ENCODE assay signal across 28 mouse cellular contexts in the genomic region with DNA sequence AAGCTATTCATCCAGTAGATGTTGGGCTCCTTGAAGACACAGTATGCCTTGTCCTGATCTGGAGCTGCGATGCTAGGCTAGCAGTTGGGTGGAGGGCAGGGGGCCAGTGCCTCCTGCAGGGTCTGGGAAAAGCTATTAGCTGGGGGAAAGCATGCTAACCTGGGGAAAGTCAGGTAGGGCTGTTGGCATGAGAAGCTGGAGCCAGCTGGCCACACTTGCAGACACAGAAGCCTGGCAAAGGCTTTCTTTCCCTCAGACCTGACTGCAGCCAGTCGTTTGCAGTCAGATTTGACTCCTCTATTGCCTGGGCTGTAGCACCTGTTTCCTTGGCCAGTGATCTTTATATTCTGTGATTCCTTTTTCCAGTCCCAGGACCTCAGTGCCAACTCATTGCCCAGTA. TPM values are rescaled to one million over a fixed set of nuclear protein-coding genes. Genes with fewer than 3 reads are reported as not detected.
DNase-seq lines count a peak whose midpoint lies in the region; ATAC-seq and TF ChIP-seq lines count a peak whose summit lies in the region.
"Had no signal": no experiment of that assay in that cellular context is flagged by ENCODE, and none has a peak within 500 bp of the region (broad histone marks: within the 10 kb centered on the region; RNA-seq: fewer than 3 reads in every experiment).

No protein-coding gene starts in this region.

- H3K4me3 ChIP-seq in cerebellum, adult 2 months (replicated peaks; ENCODE audit: insufficient read depth, low read depth, low read length) = no peak overlapping the region
- no peak overlapping the region for H3K4me3 ChIP-seq in forebrain, embryonic 11.5 days (ENCODE audit: low read depth, low read length)
- H3K4me3 ChIP-seq in kidney, embryonic 15.5 days (replicated peaks) = no peak overlapping the region
- H3K4me3 ChIP-seq: embryonic facial prominence, embryonic 13.5 days; forebrain, embryonic 15.5 days; heart, embryonic 10.5 days; hindbrain, embryonic 12.5 days had no signal

- H3K9ac ChIP-seq in forebrain, embryonic 11.5 days (ENCODE audit: low read length) = no peak overlapping the region
- H3K9ac ChIP-seq in kidney, embryonic 15.5 days = no peak overlapping the region
- H3K9ac ChIP-seq: embryonic facial prominence, embryonic 13.5 days; forebrain, embryonic 15.5 days; hindbrain, embryonic 12.5 days had no signal

- intact Hi-C loops in left cerebral cortex, postnatal 4 days (cut with DNase I) = no loop called here
- intact Hi-C loops in left cerebral cortex, postnatal 25 days (cut with DNase I) = no loop called here

- H3K27me3 ChIP-seq in cerebellum, adult 2 months (ENCODE audit: control insufficient read depth, insufficient read depth, low read length) = no peaks in the 10 kb centered on the region
- H3K27me3 ChIP-seq in forebrain, embryonic 11.5 days (ENCODE audit: control insufficient read depth, insufficient read depth, low read length) = no peaks in the 10 kb centered on the region
- no peaks in the 10 kb centered on the region for H3K27me3 ChIP-seq in kidney, embryonic 15.5 days
- H3K27me3 ChIP-seq: embryonic facial prominence, embryonic 13.5 days; forebrain, embryonic 15.5 days; hindbrain, embryonic 12.5 days had no signal

- DNase-seq in left cerebral cortex, postnatal 4 days = peak; percentile 34
- DNase-seq in left cerebral cortex, postnatal 25 days (ENCODE audit: low spot score in 2 of 2) = no peak
- DNase-seq in cerebellum, adult 2 months = peak; percentile 78 to 88
- DNase-seq in cerebellum, postnatal 10 days = peak; percentile 87 to 91
- no peak for DNase-seq in forebrain, embryonic 11.5 days (ENCODE audit: low spot score)
- DNase-seq: adrenal gland, adult 2 months; adrenal gland, postnatal 36 days; gastrocnemius, postnatal 10 days; heart, adult 18-20 months; heart, postnatal 10 days; heart, postnatal 4 days; kidney, adult 11 months; kidney, adult 9 months had no signal

- TF ChIP-seq POLR2A in cerebellum, adult 2 months (IDR thresholded peaks at IDR 0.05; ENCODE audit: borderline replicate concordance, insufficient read depth, low read length) = no peak

- no peaks in the 10 kb centered on the region for H3K36me3 ChIP-seq in forebrain, embryonic 11.5 days (ENCODE audit: control insufficient read depth, insufficient read depth, low read length)
- no peaks in the 10 kb centered on the region for H3K36me3 ChIP-seq in kidney, embryonic 15.5 days
- H3K36me3 ChIP-seq: embryonic facial prominence, embryonic 13.5 days; forebrain, embryonic 15.5 days; heart, embryonic 10.5 days; hindbrain, embryonic 12.5 days had no signal

- H3K9me3 ChIP-seq in forebrain, embryonic 11.5 days (ENCODE audit: control insufficient read depth, low read length) = no peaks in the 10 kb centered on the region
- H3K9me3 ChIP-seq in kidney, embryonic 15.5 days (replicated peaks) = no peaks in the 10 kb centered on the region
- H3K9me3 ChIP-seq: embryonic facial prominence, embryonic 13.5 days; forebrain, embryonic 15.5 days; hindbrain, embryonic 12.5 days had no signal

- no peak for ATAC-seq in forebrain, embryonic 11.5 days (replicated peaks; ENCODE audit: low FRiP score)
- no peak for ATAC-seq in monocyte, adult 5-6 weeks (replicated peaks; ENCODE audit: insufficient number of reproducible peaks, low FRiP score, low TSS enrichment, poor library complexity, severe bottlenecking)
- no peak for ATAC-seq in kidney, embryonic 15.5 days (replicated peaks; ENCODE audit: low FRiP score)
- ATAC-seq: activated CD4-positive, CD25-positive, alpha-beta regulatory T cell, adult 4 months; forebrain, embryonic 15.5 days; hindbrain, postnatal 0 days; Patski had no signal

- no peak for TF ChIP-seq CTCF in cerebellum, adult 2 months (IDR thresholded peaks at IDR 0.05; ENCODE audit: borderline replicate concordance, insufficient read depth, low read depth, low read length)

- no peak overlapping the region for H3K27ac ChIP-seq in cerebellum, adult 2 months (ENCODE audit: insufficient read depth, low read length)
- no peak overlapping the region for H3K27ac ChIP-seq in forebrain, embryonic 11.5 days (ENCODE audit: low read depth, low read length)
- no peak overlapping the region for H3K27ac ChIP-seq in kidney, embryonic 15.5 days
- H3K27ac ChIP-seq: embryonic facial prominence, embryonic 13.5 days; forebrain, embryonic 15.5 days; heart, embryonic 10.5 days; hindbrain, embryonic 12.5 days; hindbrain, postnatal 0 days had no signal

- H3K4me1 ChIP-seq in cerebellum, adult 2 months (ENCODE audit: control insufficient read depth, insufficient read depth, low read length) = peaks cover 26% of the 10 kb centered on the region
- H3K4me1 ChIP-seq in forebrain, embryonic 11.5 days (replicated peaks; ENCODE audit: control insufficient read depth, insufficient read depth, low read length) = no peaks in the 10 kb centered on the region
- no peaks in the 10 kb centered on the region for H3K4me1 ChIP-seq in kidney, embryonic 15.5 days
- H3K4me1 ChIP-seq: forebrain, embryonic 15.5 days; heart, embryonic 10.5 days; hindbrain, embryonic 12.5 days had no signal

- H3K4me2 ChIP-seq in forebrain, embryonic 11.5 days (ENCODE audit: low read depth, low read length, severe bottlenecking) = no peak overlapping the region
- no peak overlapping the region for H3K4me2 ChIP-seq in kidney, embryonic 15.5 days
- H3K4me2 ChIP-seq: embryonic facial prominence, embryonic 13.5 days; forebrain, embryonic 15.5 days; hindbrain, embryonic 12.5 days had no signal

- WGBS in cerebellum, adult 2 months = 2% methylated on average over 2 of the region's 2 CpGs
- 64% methylated on average over 2 of the region's 2 CpGs for WGBS in forebrain, embryonic 11.5 days
- 79% methylated on average over 2 of the region's 2 CpGs for WGBS in kidney, embryonic 15.5 days

RNA-seq across cellular contexts. Expression of a gene that starts 11.3 kb away (rescaled TPM):
- not detected for total RNA-seq in left cerebral cortex, postnatal 4 days (2021)
- total RNA-seq in left cerebral cortex, postnatal 25 days (2021) = not detected
- not detected in 2 replicates for polyA plus RNA-seq in cerebellum, adult 2 months (2012; rRNA removed)
- polyA plus RNA-seq in forebrain, embryonic 11.5 days (2014; fragmentation: Nextera tagmentation; extraction: Ambion mirVana) = not detected in 2 replicates
- not detected in 3 replicates for total RNA-seq in monocyte, adult 5-6 weeks (2017)
- polyA plus RNA-seq in kidney, embryonic 15.5 days (2015; fragmentation: Nextera tagmentation; extraction: Ambion mirVana) = not detected in 2 replicates
- total RNA-seq: adrenal gland, adult 2 months; gastrocnemius, postnatal 10 days; gastrocnemius, postnatal 4 days; heart, adult 18-20 months; heart, postnatal 10 days; heart, postnatal 4 days; hindbrain, postnatal 0 days had no signal
- polyA plus RNA-seq: activated CD4-positive, CD25-positive, alpha-beta regulatory T cell, adult 4 months; adrenal gland, adult 2 months; brain, embryonic 14.5 days; cortical plate, adult 2 months; embryonic facial prominence, embryonic 13.5 days; forebrain, embryonic 15.5 days; heart, embryonic 10.5 days; heart, embryonic 14.5 days; hindbrain, embryonic 12.5 days; hindbrain, postnatal 0 days; intestine, embryonic 14.5 days; Patski had no signal

RNA-seq across cellular contexts. Expression of a gene that starts 15.3 kb away (rescaled TPM):
- not detected for total RNA-seq in left cerebral cortex, postnatal 4 days (2021)
- not detected for total RNA-seq in left cerebral cortex, postnatal 25 days (2021)
- 0.31 and 0.59 TPM in 2 replicates for polyA plus RNA-seq in cerebellum, adult 2 months (2012; rRNA removed)
- not detected in 2 replicates for polyA plus RNA-seq in forebrain, embryonic 11.5 days (2014; fragmentation: Nextera tagmentation; extraction: Ambion mirVana)
- not detected in 3 replicates for total RNA-seq in monocyte, adult 5-6 weeks (2017)
- polyA plus RNA-seq in kidney, embryonic 15.5 days (2015; fragmentation: Nextera tagmentation; extraction: Ambion mirVana) = not detected in 2 replicates
- total RNA-seq: CH12.LX; gastrocnemius, postnatal 10 days; gastrocnemius, postnatal 4 days; heart, adult 18-20 months; heart, postnatal 10 days; heart, postnatal 4 days had no signal
- polyA plus RNA-seq: activated CD4-positive, CD25-positive, alpha-beta regulatory T cell, adult 4 months; adrenal gland, adult 2 months; brain, embryonic 14.5 days; cortical plate, adult 2 months; embryonic facial prominence, embryonic 13.5 days; forebrain, embryonic 15.5 days; heart, embryonic 10.5 days; heart, embryonic 14.5 days; hindbrain, embryonic 12.5 days; intestine, embryonic 14.5 days; Patski had no signal

RNA-seq across cellular contexts. Expression of a gene that starts 40.6 kb away (rescaled TPM):
- not detected for total RNA-seq in left cerebral cortex, postnatal 4 days (2021)
- total RNA-seq in left cerebral cortex, postnatal 25 days (2021) = not detected
- 0.16 and 0.22 TPM in 2 replicates for polyA plus RNA-seq in cerebellum, adult 2 months (2012; rRNA removed)
- polyA plus RNA-seq in forebrain, embryonic 11.5 days (2014; fragmentation: Nextera tagmentation; extraction: Ambion mirVana) = not detected in 2 replicates
- not detected in 3 replicates for total RNA-seq in monocyte, adult 5-6 weeks (2017)
- polyA plus RNA-seq in kidney, embryonic 15.5 days (2015; fragmentation: Nextera tagmentation; extraction: Ambion mirVana) = not detected in 2 replicates
- total RNA-seq: CH12.LX; gastrocnemius, postnatal 10 days; gastrocnemius, postnatal 4 days; heart, adult 18-20 months; heart, postnatal 10 days; heart, postnatal 4 days; hindbrain, postnatal 0 days had no signal
- polyA plus RNA-seq: activated CD4-positive, CD25-positive, alpha-beta regulatory T cell, adult 4 months; cortical plate, adult 2 months; embryonic facial prominence, embryonic 13.5 days; forebrain, embryonic 15.5 days; heart, embryonic 10.5 days; heart, embryonic 14.5 days; hindbrain, embryonic 12.5 days; intestine, embryonic 14.5 days; Patski had no signal

RNA-seq across cellular contexts. Expression of a gene that starts 58.4 kb away (rescaled TPM):
- total RNA-seq in left cerebral cortex, postnatal 4 days (2021) = under 1 TPM in 1 of 2 experiments, not detected in 1; 0.40 TPM
- total RNA-seq in left cerebral cortex, postnatal 25 days (2021) = not detected
- polyA plus RNA-seq in cerebellum, adult 2 months (2012; rRNA removed) = not detected in 2 replicates
- not detected in 2 replicates for polyA plus RNA-seq in forebrain, embryonic 11.5 days (2014; fragmentation: Nextera tagmentation; extraction: Ambion mirVana)
- not detected in 3 replicates for total RNA-seq in monocyte, adult 5-6 weeks (2017)
- not detected in 2 replicates for polyA plus RNA-seq in kidney, embryonic 15.5 days (2015; fragmentation: Nextera tagmentation; extraction: Ambion mirVana)
- total RNA-seq: adrenal gland, adult 2 months; adrenal gland, postnatal 36 days; CH12.LX; gastrocnemius, postnatal 10 days; gastrocnemius, postnatal 4 days; heart, adult 18-20 months; heart, postnatal 10 days; heart, postnatal 4 days; hindbrain, postnatal 0 days had no signal
- polyA plus RNA-seq: activated CD4-positive, CD25-positive, alpha-beta regulatory T cell, adult 4 months; adrenal gland, adult 2 months; cortical plate, adult 2 months; embryonic facial prominence, embryonic 13.5 days; forebrain, embryonic 15.5 days; heart, embryonic 10.5 days; heart, embryonic 14.5 days; hindbrain, embryonic 12.5 days; hindbrain, postnatal 0 days; intestine, embryonic 14.5 days; Patski had no signal

Comparison
In these comparisons a context has a peak if more than half of its experiments do, and no peak if none do; other contexts are left out.
1. DNase-seq: peak in left cerebral cortex, postnatal 4 days (single experiment), cerebellum, adult 2 months (2 of 2) and cerebellum, postnatal 10 days (2 of 2); none in left cerebral cortex, postnatal 25 days (0 of 2) and forebrain, embryonic 11.5 days (single experiment).